Mouse (Mus musculus) midbrain, postnatal 0 days (tissue): ENCODE data around the gene Nrxn3. TPM values are rescaled to one million over a fixed set of nuclear protein-coding genes. Genes with fewer than 3 reads are reported as not detected.

Experiments used
- ATAC-seq: fragments of 200-750 bp; cut with Nextera tagmentation; 2 replicates; pipeline ENCODE4 v1.8.0; 2017; ENCODE audit warnings: moderate number of reproducible peaks, mild to moderate bottlenecking, moderate TSS enrichment, moderate library complexity; ENCODE audit not compliant: low FRiP score
- DNase-seq: peaks from one replicate; pipeline ENCODE4 v3.0.0-alpha.2; 2015; ENCODE audit warnings: low spot score
- H3K27ac ChIP-seq: fragments of 300-500 bp; sonication (generic); 2 replicates; pipeline ENCODE4 v1.5.1; 2014; ENCODE audit warnings: low read depth, mild to moderate bottlenecking, low read length, mixed read lengths
- H3K27me3 ChIP-seq: fragments of 300-500 bp; sonication (generic); 2 replicates; pipeline ENCODE4 v1.6.1; 2014; ENCODE audit warnings: low read length, control low read depth, mixed read lengths; ENCODE audit not compliant: insufficient read depth
- H3K36me3 ChIP-seq: fragments of 300-500 bp; sonication (generic); 2 replicates; pipeline ENCODE4 v1.6.1; 2014; ENCODE audit warnings: low read length, control low read depth, mixed read lengths; ENCODE audit not compliant: insufficient read depth
- H3K4me1 ChIP-seq: fragments of 300-500 bp; sonication (generic); 2 replicates; pipeline ENCODE4 v1.6.1; 2014; ENCODE audit warnings: mild to moderate bottlenecking, control low read depth, antibody characterized with exemption, low read length, mixed read lengths; ENCODE audit not compliant: insufficient read depth
- H3K4me2 ChIP-seq: fragments of 300-500 bp; sonication (generic); 2 replicates; pipeline ENCODE4 v1.6.1; 2014; ENCODE audit warnings: low read depth, mild to moderate bottlenecking, low read length, mixed read lengths; ENCODE audit not compliant: poor library complexity, severe bottlenecking
- H3K4me3 ChIP-seq: fragments of 300-500 bp; sonication (generic); 2 replicates; pipeline ENCODE4 v1.5.1; 2014; ENCODE audit warnings: low read depth, mild to moderate bottlenecking, low read length, moderate library complexity
- H3K9ac ChIP-seq: fragments of 300-500 bp; sonication (generic); replicated peaks from 2 replicates; pipeline ENCODE4 v1.6.1; 2014; ENCODE audit warnings: mild to moderate bottlenecking, low read length, moderate library complexity, mixed read lengths; ENCODE audit not compliant: poor library complexity, severe bottlenecking
- H3K9me3 ChIP-seq: fragments of 300-500 bp; sonication (generic); 2 replicates; pipeline ENCODE4 v1.6.1; 2016; ENCODE audit warnings: low read length, control low read depth
- CTCF ChIP-seq: IDR thresholded peaks from 2 replicates; pipeline ENCODE4 v1.5.1; 2016; ENCODE audit warnings: antibody characterized with exemption, mild to moderate bottlenecking
- WGBS: fragments of 180-500 bp; shearing (Covaris S2); extraction: QIAGEN DNeasy Blood & Tissue Kit; methylation state at CpG from one replicate; pipeline ENCODE4 v1.1.7; 2014; 5-methylcytosine and 5-hydroxymethylcytosine counted together
- polyA plus RNA-seq: library from polyadenylated mRNA; unstranded; fragments of >200 nt; fragmentation: Nextera tagmentation; extraction: Ambion mirVana; gene quantifications from 2 replicates; pipeline ENCODE4 v1.2.1, GENCODE M21; 2015
- total RNA-seq: library from RNA; depleted of rRNA; stranded (reverse); fragments of >200 nt; gene quantifications from 2 replicates; pipeline ENCODE4 v1.2.3, GENCODE M21; 2014

Gene Nrxn3
- total and polyA plus RNA-seq, 2 experiments from 2014 or later: 80.8 to 88.2 TPM

DNA sequence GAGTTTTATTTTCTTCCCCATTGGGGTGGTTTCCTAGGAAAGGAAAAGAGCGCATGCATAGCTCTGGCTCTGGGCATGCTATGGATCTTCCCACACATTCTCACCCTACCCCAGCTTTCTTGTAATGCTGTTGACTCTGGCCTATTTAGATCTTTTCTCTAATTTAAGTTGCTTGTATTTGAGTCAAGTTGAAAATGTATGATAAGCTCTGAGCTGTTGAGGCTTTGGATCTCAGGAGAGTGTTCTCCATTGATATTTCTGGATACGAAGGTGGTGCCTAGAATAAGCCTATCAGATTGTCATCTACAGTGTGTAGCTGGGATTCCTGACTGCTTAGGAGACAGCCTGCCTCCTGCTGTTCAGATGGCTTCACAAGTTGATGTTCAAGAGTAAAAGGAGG, 930.5 kb downstream of the Nrxn3 start:
- Histone ChIP-seq H3K4me2 (no peak overlapping the region), H3K4me1 (no peaks in the 10 kb centered on the region), H3K9ac (no peak overlapping the region), H3K4me3 (no peak overlapping the region), H3K27ac (no peak overlapping the region), H3K36me3 (no peaks in the 10 kb centered on the region), H3K9me3 (no peaks in the 10 kb centered on the region), H3K27me3 (no peaks in the 10 kb centered on the region)
- WGBS: 88% methylated on average over 2 of the region's 2 CpGs
- no peak for TF ChIP-seq CTCF
- DNase-seq (no peak), ATAC-seq (no peak)

DNA sequence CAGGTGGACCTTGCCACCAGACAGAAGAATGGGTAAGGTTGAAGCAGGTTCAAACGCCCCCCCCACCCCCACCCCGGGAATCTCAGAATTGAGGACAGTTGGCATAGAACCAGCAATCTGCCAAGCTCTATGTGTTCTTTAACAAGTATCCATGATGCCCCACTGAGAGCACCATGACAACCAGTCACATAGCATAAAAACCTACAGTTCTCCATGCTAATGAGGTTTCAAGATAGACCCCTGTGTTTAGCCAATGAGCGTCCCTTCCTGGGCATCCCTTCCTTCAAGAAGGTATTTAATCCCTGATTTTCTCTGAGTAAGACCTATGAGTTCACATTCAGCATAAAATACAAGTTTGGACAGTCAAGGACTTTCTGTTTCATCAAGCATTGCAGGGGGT, 938.5 kb downstream of the Nrxn3 start:
- H3K27me3 ChIP-seq: no peaks in the 10 kb centered on the region
- H3K4me3 ChIP-seq: no peak overlapping the region
- H3K4me1 ChIP-seq: no peaks in the 10 kb centered on the region
- no peak for ATAC-seq
- DNase-seq: peak; percentile 58
- H3K4me2 ChIP-seq: no peak overlapping the region
- H3K27ac ChIP-seq: no peak overlapping the region
- no peaks in the 10 kb centered on the region for H3K9me3 ChIP-seq
- H3K36me3 ChIP-seq: no peaks in the 10 kb centered on the region
- WGBS: 38% methylated on average over 3 of the region's 3 CpGs
- no peak for TF ChIP-seq CTCF
- H3K9ac ChIP-seq: no peak overlapping the region

- H3K9ac ChIP-seq: no peak overlapping the region
- no peak overlapping the region for H3K4me2 ChIP-seq
- ATAC-seq (no peak), DNase-seq (peak; percentile 51)
- no peaks in the 10 kb centered on the region for H3K27me3 ChIP-seq
- peak; percentile 38; the same call in 1 of the 2 replicates for TF ChIP-seq CTCF
- H3K9me3 ChIP-seq: no peaks in the 10 kb centered on the region
- H3K4me1 ChIP-seq: no peaks in the 10 kb centered on the region
- no peak overlapping the region for H3K27ac ChIP-seq
- WGBS: 52% methylated on average over 2 of the region's 2 CpGs
- H3K4me3 ChIP-seq: no peak overlapping the region
- H3K36me3 ChIP-seq: no peaks in the 10 kb centered on the region
These were observed 946.2 kb downstream of the Nrxn3 start for GRCm38 (mm10) chr12:89668856-89669255.

GRCm38 (mm10) chr12:89672819-89673218, 950.1 kb downstream of the Nrxn3 start:
- Histone ChIP-seq H3K4me2 (no peak overlapping the region), H3K4me1 (no peaks in the 10 kb centered on the region), H3K27me3 (no peaks in the 10 kb centered on the region), H3K27ac (no peak overlapping the region), H3K9me3 (no peaks in the 10 kb centered on the region), H3K4me3 (no peak overlapping the region), H3K36me3 (no peaks in the 10 kb centered on the region), H3K9ac (no peak overlapping the region)
- ATAC-seq: no peak
- 72% methylated on average over 2 of the region's 2 CpGs for WGBS
- TF ChIP-seq CTCF: no peak
- DNase-seq: no peak

DNA sequence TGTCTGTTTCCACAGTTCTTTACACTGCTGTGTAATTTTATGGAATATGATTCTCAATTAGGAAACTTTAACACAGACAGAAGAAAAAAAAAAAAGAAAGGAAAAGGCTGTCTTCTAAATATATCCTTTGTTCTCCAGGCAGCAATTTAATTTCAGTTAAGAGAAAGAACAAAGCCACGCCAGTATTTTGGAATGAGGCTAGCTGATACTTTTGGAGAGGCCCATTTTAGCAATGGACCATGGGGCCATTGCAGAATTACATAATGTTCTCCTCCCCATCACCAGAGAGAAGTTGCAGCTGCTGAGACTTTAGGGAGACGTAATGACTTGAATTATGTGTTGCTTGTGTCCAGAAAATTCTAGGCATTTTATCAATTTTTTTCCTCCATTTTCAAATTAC, 963.0 kb downstream of the Nrxn3 start:
- no peaks in the 10 kb centered on the region for H3K4me1 ChIP-seq
- no peak overlapping the region for H3K4me3 ChIP-seq
- H3K4me2 ChIP-seq: no peak overlapping the region
- 94% methylated on average over 2 of the region's 2 CpGs for whole genome bisulfite sequencing
- no peaks in the 10 kb centered on the region for H3K9me3 ChIP-seq
- no peak for DNase-seq
- ATAC-seq: no peak
- H3K36me3 ChIP-seq: no peaks in the 10 kb centered on the region
- H3K27me3 ChIP-seq: no peaks in the 10 kb centered on the region
- H3K27ac ChIP-seq: no peak overlapping the region
- TF ChIP-seq CTCF: no peak
- no peak overlapping the region for H3K9ac ChIP-seq

DNA sequence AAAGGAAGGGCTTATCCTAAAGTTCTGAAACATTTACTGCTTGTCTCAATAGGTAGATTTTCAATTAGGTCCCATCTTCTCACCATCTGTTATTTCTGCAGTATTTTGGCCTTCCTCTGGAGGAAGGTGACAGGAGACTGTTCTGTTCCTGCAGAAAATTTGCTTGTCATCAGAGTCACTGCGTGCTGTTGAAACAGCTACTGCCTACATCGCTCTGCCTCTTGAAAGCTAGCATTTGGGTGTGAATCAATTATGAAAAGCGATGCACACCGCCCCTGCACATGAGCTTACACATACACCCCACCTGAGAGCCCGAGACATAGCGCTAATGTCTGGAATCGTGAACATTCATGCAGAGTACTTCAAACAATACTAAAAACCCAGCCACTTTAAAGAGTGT, 966.4 kb downstream of the Nrxn3 start:
- Histone ChIP-seq H3K9me3 (no peaks in the 10 kb centered on the region), H3K27me3 (no peaks in the 10 kb centered on the region), H3K4me3 (no peak overlapping the region), H3K9ac (no peak overlapping the region), H3K4me1 (no peaks in the 10 kb centered on the region), H3K36me3 (no peaks in the 10 kb centered on the region), H3K27ac (no peak overlapping the region), H3K4me2 (no peak overlapping the region)
- 85% methylated on average over 7 of the region's 7 CpGs for WGBS
- TF ChIP-seq CTCF: no peak
- DNase-seq (no peak), ATAC-seq (no peak)
